Mouse (Mus musculus) testis, adult 2 months (tissue): ENCODE measurements around the gene Tlcd2. TPM values are rescaled to one million over a fixed set of nuclear protein-coding genes. Genes with fewer than 3 reads are reported as not detected.
A peak's percentile ranks its signal among the peaks of the same experiment; 100 is the strongest.

Experiments
- H3K27ac ChIP-seq: fragments of 200-500 bp; 2 replicates; pipeline ENCODE4 v1.5.1; 2012; ENCODE audit warnings: low read depth, low read length; ENCODE audit not compliant: control insufficient read depth, insufficient read depth
- H3K27me3 ChIP-seq: fragments of 200-500 bp; 2 replicates; pipeline ENCODE4 v1.6.1; 2012; ENCODE audit warnings: mild to moderate bottlenecking, low read length, moderate library complexity; ENCODE audit not compliant: control insufficient read depth, insufficient read depth
- H3K36me3 ChIP-seq: fragments of 200-500 bp; 2 replicates; pipeline ENCODE4 v1.6.1; 2012; ENCODE audit warnings: mild to moderate bottlenecking, low read length; ENCODE audit not compliant: control insufficient read depth, insufficient read depth
- H3K4me1 ChIP-seq: fragments of 200-500 bp; 2 replicates; pipeline ENCODE4 v1.6.1; 2012; ENCODE audit warnings: low read length; ENCODE audit not compliant: control insufficient read depth, insufficient read depth
- H3K4me3 ChIP-seq: fragments of 200-500 bp; 2 replicates; pipeline ENCODE4 v1.5.1; 2012; ENCODE audit warnings: low read depth, mild to moderate bottlenecking, low read length, moderate library complexity, mixed read lengths; ENCODE audit not compliant: control insufficient read depth
- CTCF ChIP-seq: fragments of 200-500 bp; IDR thresholded peaks from 2 replicates; pipeline ENCODE4 v1.5.1; 2012; ENCODE audit warnings: low read depth, mild to moderate bottlenecking, inconsistent platforms, low read length, moderate library complexity; ENCODE audit not compliant: control insufficient read depth, insufficient read depth, insufficient replicate concordance
- POLR2A ChIP-seq: fragments of 200-500 bp; IDR thresholded peaks from 2 replicates; pipeline ENCODE4 v1.6.1; 2012; ENCODE audit warnings: low read depth, mild to moderate bottlenecking, inconsistent platforms, low read length, moderate library complexity; ENCODE audit not compliant: control insufficient read depth
- polyA plus RNA-seq: library from polyadenylated mRNA; depleted of rRNA; stranded (reverse); fragments of >200 nt; gene quantifications from 2 replicates; pipeline ENCODE4 v1.2.3, GENCODE M21; 2012

Tlcd2 gene
- polyA plus RNA-seq, 1 experiment, result 6.8 TPM

DNA sequence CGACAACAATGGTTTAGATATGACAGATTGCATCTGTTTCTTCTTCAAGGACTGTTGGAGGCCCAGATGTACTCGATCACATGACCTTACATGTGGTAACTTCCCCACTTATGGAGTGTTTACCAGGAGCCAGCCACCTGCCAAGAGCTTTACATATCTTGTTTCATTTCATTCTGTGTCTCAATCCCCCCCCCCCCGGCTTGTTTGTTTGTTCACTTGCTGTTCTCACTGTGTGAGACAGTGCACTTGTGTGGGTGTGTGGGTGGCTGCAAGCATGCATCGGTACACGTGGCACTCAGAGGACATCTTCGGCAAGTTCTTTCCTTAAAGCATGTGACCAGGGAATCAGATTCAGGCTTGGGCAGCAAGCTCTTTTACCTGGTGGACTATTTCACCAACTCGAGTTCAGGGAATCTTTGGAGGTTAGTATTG, 5.1 kb upstream of the Tlcd2 start:
- Histone ChIP-seq H3K36me3 (no peaks in the 10 kb centered on the region), H3K4me1 (peaks cover 26% of the 10 kb centered on the region), H3K27ac (no peak overlapping the region), H3K27me3 (no peaks in the 10 kb centered on the region), H3K4me3 (no peak overlapping the region)
- TF ChIP-seq CTCF (no peak), POLR2A (no peak)

DNA sequence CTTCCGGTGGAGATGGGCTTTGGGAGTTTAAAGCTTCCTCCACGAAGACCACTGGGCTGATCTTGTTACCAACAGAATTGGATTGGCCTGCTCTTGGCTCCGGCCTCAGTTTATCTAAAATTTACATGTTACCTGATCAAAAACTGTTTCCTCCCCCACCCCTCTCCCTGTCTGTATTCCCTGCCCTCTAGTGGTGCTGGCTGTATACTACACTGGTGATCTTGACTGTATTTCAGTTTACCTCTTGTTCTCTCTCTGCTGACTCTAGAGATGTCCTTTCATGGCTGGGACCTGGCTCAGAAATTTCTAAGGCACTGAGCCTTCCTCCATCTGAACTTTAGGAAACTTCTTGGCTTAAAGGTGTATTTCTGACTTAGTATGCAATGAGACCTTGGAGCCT, 3.3 kb upstream of the Tlcd2 start:
- TF ChIP-seq CTCF (no peak; the same call in 1 of the 2 replicates), POLR2A (no peak)
- Histone ChIP-seq H3K27me3 (no peaks in the 10 kb centered on the region), H3K4me1 (peaks cover 38% of the 10 kb centered on the region), H3K36me3 (no peaks in the 10 kb centered on the region), H3K4me3 (no peak overlapping the region), H3K27ac (no peak overlapping the region)

DNA sequence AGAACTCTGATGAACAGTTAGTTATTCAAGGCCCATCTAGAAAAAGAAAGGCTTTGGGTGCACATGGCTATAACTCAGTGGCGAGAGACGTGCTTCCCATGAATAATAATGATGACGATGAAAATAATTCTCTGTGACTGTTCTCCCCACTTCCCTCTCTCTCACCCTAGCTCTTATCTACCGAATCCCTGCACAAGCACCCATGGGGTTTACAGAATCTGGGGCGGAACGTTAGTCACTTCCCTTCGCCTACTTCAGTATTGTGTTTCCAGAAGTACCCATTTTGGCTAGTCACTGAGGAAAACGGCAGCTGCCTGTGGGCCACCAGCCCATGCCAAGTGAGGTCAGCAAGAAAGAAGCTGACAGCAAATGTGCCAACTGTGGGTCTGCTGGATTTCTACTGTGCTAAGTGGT, 2.9 kb upstream of the Tlcd2 start:
- Histone ChIP-seq H3K27ac (no peak overlapping the region), H3K4me3 (no peak overlapping the region), H3K36me3 (no peaks in the 10 kb centered on the region), H3K4me1 (peaks cover 42% of the 10 kb centered on the region), H3K27me3 (no peaks in the 10 kb centered on the region)
- TF ChIP-seq CTCF, result no peak
- no peak for TF ChIP-seq POLR2A

DNA sequence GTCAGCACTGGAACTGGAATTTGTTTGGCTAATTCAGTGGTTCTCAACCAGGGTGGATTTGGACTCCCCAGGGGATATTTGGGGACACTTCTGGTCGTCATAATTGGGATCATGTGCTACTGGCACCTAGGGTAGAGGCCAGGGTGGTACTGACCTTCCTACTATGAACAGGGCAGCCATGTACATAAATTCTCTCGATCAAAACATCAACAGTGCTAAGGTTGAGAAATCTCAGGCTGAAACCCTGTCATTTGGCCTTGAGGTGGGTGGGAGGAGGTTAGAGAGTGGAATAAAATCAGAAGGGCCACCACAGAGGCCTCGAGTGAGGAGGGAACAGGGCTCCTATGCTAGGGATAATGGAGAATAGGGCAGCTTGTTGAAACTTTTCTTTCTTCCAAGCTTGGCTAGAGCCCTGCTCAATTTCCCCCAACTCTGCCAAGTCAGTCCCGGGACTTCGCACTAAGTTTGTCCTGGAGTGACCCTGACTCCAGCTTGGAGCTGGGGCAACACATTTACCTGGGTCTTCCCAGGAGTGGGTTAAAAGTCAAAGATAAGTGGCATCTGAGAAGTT, 2.3 kb upstream of the Tlcd2 start:
- Histone ChIP-seq H3K36me3 (no peaks in the 10 kb centered on the region), H3K4me1 (peaks cover 38% of the 10 kb centered on the region), H3K27ac (peak overlapping the region; percentile 95; the same call in 1 of the 2 replicates), H3K4me3 (no peak overlapping the region), H3K27me3 (no peaks in the 10 kb centered on the region)
- no peak for TF ChIP-seq POLR2A
- TF ChIP-seq CTCF, result no peak

DNA sequence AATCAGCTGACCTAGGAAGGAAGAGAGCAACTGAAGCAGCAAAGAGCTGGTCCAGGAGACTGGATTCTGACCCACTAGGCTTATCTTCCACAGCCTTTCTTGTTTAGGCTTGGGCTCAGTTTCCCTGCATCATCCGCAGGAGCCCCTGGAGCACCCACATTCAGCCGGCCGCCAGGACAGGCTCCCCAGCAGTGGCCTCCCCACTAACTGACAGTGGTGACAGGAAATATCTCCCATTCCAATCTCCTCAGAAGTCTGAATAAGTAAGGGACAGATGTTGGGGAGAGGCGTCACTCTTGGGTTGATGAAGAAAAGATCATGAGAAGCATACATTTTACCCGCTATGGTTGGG, 1.8 kb upstream of the Tlcd2 start:
- TF ChIP-seq CTCF (no peak), POLR2A (no peak)

DNA sequence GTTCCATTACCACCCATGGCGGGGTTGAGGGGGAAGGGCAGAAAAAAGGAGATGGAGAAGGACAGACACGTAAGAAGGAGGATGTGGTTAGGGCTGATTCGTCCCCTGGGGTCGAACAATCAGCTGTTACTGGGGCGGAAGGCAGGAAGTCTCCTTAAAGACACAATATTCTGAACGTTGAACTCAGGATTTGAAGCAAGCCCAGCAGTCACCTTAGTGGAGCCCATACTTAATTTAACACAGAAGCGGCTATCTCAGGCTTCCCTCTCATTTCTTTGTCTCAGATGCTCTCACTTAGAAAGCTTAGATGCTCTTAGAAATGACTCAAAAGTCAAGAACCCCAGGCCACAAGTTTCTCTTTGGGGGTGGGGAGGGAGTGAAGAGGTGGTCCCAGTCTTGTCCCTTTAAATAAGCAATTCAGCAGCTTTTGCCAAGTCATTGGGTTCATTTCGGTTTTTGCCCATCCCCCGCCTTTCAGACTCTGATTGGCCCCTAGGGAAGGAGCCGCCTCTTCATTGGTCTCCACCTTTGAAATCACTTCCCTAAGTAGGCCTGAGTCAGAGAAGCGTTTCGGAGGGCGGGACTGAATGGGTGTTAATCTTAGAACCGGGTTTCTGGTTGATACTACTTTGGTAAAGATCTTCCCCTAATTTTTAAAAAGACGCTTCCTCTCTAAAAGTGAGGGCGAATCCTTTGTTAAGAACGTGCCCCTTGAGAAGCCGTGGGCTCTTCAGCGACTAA, 1.2 kb upstream of the Tlcd2 start:
- Histone ChIP-seq H3K4me3 (peak overlapping the region; percentile 85), H3K36me3 (no peaks in the 10 kb centered on the region), H3K4me1 (peaks cover 36% of the 10 kb centered on the region), H3K27ac (peak overlapping the region; percentile 95), H3K27me3 (no peaks in the 10 kb centered on the region)
- peak; percentile 22; the same call in 1 of the 2 replicates for TF ChIP-seq POLR2A
- no peak for TF ChIP-seq CTCF

More for the DNA sequence above, 1.8 kb upstream of the Tlcd2 start:
- Histone ChIP-seq H3K4me1 (peaks cover 34% of the 10 kb centered on the region), H3K27ac (peak overlapping the region; percentile 95), H3K4me3 (peak overlapping the region; percentile 41), H3K27me3 (no peaks in the 10 kb centered on the region), H3K36me3 (no peaks in the 10 kb centered on the region)

DNA sequence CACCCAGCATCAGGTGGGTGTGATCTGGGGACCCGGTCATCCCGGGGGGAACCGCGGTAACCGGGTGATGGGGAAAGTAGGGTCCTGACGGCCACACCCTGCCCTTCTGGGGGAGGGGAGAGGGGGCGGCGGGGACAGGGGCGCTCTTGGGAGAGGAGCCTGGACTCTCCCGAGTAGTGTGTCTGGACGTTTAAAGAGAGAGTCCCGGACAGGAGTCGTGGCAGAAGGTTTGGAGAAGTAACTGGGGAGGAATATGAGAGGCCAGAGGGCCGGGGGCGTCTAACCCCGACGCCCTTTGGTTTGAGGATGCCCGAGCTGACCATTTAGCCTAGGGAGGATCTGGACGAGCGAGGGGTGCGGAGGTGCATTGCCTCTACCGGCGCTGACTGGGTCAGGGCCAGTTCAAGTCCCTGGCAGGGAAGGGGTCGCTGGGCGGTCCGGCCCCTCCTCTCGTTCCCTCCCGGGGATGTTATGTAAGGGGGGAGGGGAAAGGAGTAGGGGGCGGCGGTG, 283 bp downstream of the Tlcd2 start:
- TF ChIP-seq POLR2A (no peak), CTCF (no peak)
- H3K36me3 ChIP-seq, result no peaks in the 10 kb centered on the region

More for the DNA sequence above, 283 bp downstream of the Tlcd2 start:
- H3K4me1 ChIP-seq, result peaks cover 36% of the 10 kb centered on the region
- no peaks in the 10 kb centered on the region for H3K27me3 ChIP-seq
- H3K4me3 ChIP-seq, result peak overlapping the region; percentile 85
- peak overlapping the region; percentile 82 for H3K27ac ChIP-seq
